ENCODE assay signal across 8 mouse cellular contexts in the genomic region with DNA sequence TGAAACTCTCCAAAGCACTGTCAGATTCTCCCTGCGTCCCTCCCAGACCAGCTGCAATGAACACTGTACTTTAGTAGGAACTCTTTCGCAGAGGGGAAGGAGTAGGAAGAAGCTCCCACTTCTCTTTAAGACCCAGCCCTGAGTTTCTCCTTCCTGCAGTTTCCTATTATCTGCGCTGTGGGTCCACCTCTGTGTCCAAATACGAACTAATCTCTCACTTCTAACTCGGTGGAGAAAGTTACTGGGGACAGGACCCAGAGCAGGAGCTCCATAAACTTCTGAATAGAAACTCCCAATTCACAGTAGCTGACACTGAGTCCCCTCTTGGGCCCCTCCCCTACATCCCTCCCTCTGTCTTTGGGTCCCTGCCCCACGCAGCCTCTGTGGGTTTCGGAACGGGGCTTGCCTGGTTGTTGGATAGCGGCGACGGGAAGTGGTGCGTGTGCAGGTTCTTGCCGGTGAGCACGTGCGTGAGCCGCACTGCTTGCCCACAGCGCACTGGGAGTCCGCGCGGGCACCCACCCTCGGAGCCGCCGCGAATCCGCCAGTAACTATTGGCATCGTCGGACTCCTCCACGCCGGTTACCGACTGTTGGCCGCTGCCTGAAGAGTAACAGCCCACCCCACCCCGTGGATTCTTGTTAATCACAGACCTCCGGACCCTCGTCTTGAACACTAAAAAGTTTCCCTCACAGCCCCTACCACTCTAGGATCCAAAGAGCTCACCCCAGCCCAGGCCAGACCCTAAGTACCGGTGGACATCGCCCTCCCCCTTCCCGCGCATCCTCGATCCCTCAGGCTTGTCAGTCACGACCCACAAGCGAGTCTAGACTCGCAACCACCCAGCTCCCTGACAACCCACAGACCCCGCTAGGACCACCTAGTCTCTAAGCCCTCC. TPM values are rescaled to one million over a fixed set of nuclear protein-coding genes. Genes with fewer than 3 reads are reported as not detected.
DNase-seq lines count a peak whose midpoint lies in the region; ATAC-seq and TF ChIP-seq lines count a peak whose summit lies in the region.

No protein-coding gene starts in this region.

- peak overlapping the region; percentile 77 for H3K9ac ChIP-seq in kidney, embryonic 14.5 days (ENCODE audit: low read depth, low read length)
- H3K9ac ChIP-seq in ES-Bruce4 (ENCODE audit: low read depth, poor library complexity, severe bottlenecking) = peak overlapping the region; percentile 78
- peak overlapping the region; percentile 79 for H3K9ac ChIP-seq in embryonic facial prominence, embryonic 13.5 days
- H3K9ac ChIP-seq in hindbrain, postnatal 0 days (replicated peaks; ENCODE audit: low read length) = peak overlapping the region; percentile 46
- peak overlapping the region; percentile 83 for H3K9ac ChIP-seq in stomach, embryonic 16.5 days (ENCODE audit: low read length)

- H3K79me2 ChIP-seq in macrophage (ENCODE audit: inconsistent target) = peaks cover 18% of the 10 kb centered on the region

- peak overlapping the region; percentile 47; the same call in 1 of the 2 replicates for H3K27ac ChIP-seq in kidney, embryonic 14.5 days (ENCODE audit: low read depth, low read length)
- no peak overlapping the region for H3K27ac ChIP-seq in ES-Bruce4 (ENCODE audit: insufficient read depth, low read length)
- peak overlapping the region; percentile 79 for H3K27ac ChIP-seq in embryonic facial prominence, embryonic 13.5 days
- H3K27ac ChIP-seq in hindbrain, postnatal 0 days = peak overlapping the region; percentile 64; the same call in 1 of the 2 replicates
- H3K27ac ChIP-seq in macrophage = peak overlapping the region; percentile 67
- H3K27ac ChIP-seq in stomach, embryonic 16.5 days (ENCODE audit: low read length) = no peak overlapping the region; the same call in 1 of the 2 replicates

- H3K4me2 ChIP-seq in kidney, embryonic 14.5 days (replicated peaks; ENCODE audit: low read depth, low read length) = peak overlapping the region; percentile 93
- H3K4me2 ChIP-seq in embryonic facial prominence, embryonic 13.5 days = peak overlapping the region; percentile 96
- peak overlapping the region; percentile 100 for H3K4me2 ChIP-seq in hindbrain, postnatal 0 days (ENCODE audit: low read depth, low read length)
- peak overlapping the region; percentile 76 for H3K4me2 ChIP-seq in stomach, embryonic 16.5 days (ENCODE audit: low read depth, low read length)

- H3K36me3 ChIP-seq in kidney, embryonic 14.5 days (ENCODE audit: control insufficient read depth, insufficient read depth, low read length) = no peaks in the 10 kb centered on the region
- H3K36me3 ChIP-seq in ES-Bruce4 (ENCODE audit: control insufficient read depth, insufficient read depth, low read length, poor library complexity, severe bottlenecking) (no peaks in the 10 kb centered on the region), macrophage (ENCODE audit: inconsistent target) (no peaks in the 10 kb centered on the region)
- 0 out of 2 replicates have a peak, but pooled peaks cover 3% of the 10 kb centered on the region for H3K36me3 ChIP-seq in embryonic facial prominence, embryonic 13.5 days
- H3K36me3 ChIP-seq in hindbrain, postnatal 0 days (ENCODE audit: insufficient read depth, low read length) = no peaks in the 10 kb centered on the region
- no peaks in the 10 kb centered on the region for H3K36me3 ChIP-seq in stomach, embryonic 16.5 days (ENCODE audit: control insufficient read depth, insufficient read depth, low read length)

- H3K9me3 ChIP-seq in kidney, embryonic 14.5 days (ENCODE audit: control insufficient read depth, low read length) = no peaks in the 10 kb centered on the region
- no peaks in the 10 kb centered on the region for H3K9me3 ChIP-seq in ES-Bruce4 (replicated peaks; ENCODE audit: control insufficient read depth, insufficient read depth, low read length, poor library complexity, severe bottlenecking)
- H3K9me3 ChIP-seq in embryonic facial prominence, embryonic 13.5 days = no peaks in the 10 kb centered on the region
- no peaks in the 10 kb centered on the region for H3K9me3 ChIP-seq in hindbrain, postnatal 0 days (ENCODE audit: low read length)
- no peaks in the 10 kb centered on the region for H3K9me3 ChIP-seq in stomach, embryonic 16.5 days (replicated peaks; ENCODE audit: control insufficient read depth, low read length)

- H3K27me3 ChIP-seq in kidney, embryonic 14.5 days (ENCODE audit: control insufficient read depth, insufficient read depth, low read length) = no peaks in the 10 kb centered on the region
- no peaks in the 10 kb centered on the region for H3K27me3 ChIP-seq in ES-Bruce4 (ENCODE audit: control insufficient read depth, insufficient read depth, low read length, poor library complexity, severe bottlenecking)
- H3K27me3 ChIP-seq in embryonic facial prominence, embryonic 13.5 days = no peaks in the 10 kb centered on the region
- no peaks in the 10 kb centered on the region for H3K27me3 ChIP-seq in hindbrain, postnatal 0 days (ENCODE audit: insufficient read depth, low read length)
- H3K27me3 ChIP-seq in stomach, embryonic 16.5 days (ENCODE audit: control insufficient read depth, insufficient read depth, low read length) = no peaks in the 10 kb centered on the region

- H3K4me3 ChIP-seq in kidney, embryonic 14.5 days (ENCODE audit: low read length) = peak overlapping the region; percentile 73
- peak overlapping the region; percentile 89 for H3K4me3 ChIP-seq in ES-Bruce4 (ENCODE audit: low read depth, low read length)
- peak overlapping the region; percentile 80 for H3K4me3 ChIP-seq in embryonic facial prominence, embryonic 13.5 days
- H3K4me3 ChIP-seq in hindbrain, postnatal 0 days (ENCODE audit: low read length) = peak overlapping the region; percentile 77
- peak overlapping the region; percentile 96 for H3K4me3 ChIP-seq in macrophage (ENCODE audit: inconsistent target)
- peak overlapping the region; percentile 92 for H3K4me3 ChIP-seq in stomach, embryonic 16.5 days (replicated peaks; ENCODE audit: low read length)

- no peak for TF ChIP-seq POLR2A in ES-Bruce4 (IDR thresholded peaks at IDR 0.05; ENCODE audit: insufficient read depth, low read length)

- TF ChIP-seq CTCF in ES-Bruce4 (IDR thresholded peaks at IDR 0.05; ENCODE audit: low read depth, low read length) = no peak
- TF ChIP-seq CTCF in hindbrain, postnatal 0 days (IDR thresholded peaks at IDR 0.05; ENCODE audit: low read depth) = no peak

- ATAC-seq in kidney, embryonic 14.5 days (ENCODE audit: low FRiP score, low TSS enrichment) = peak; percentile 2
- no peak; the same call in 1 of the 2 replicates for ATAC-seq in embryonic facial prominence, embryonic 13.5 days (ENCODE audit: insufficient number of reproducible peaks, insufficient read depth, low FRiP score, low TSS enrichment, low read depth)
- ATAC-seq in hindbrain, postnatal 0 days = peak; percentile 1; the same call in 1 of the 2 replicates
- peak; percentile 5; the same call in 1 of the 2 replicates for ATAC-seq in stomach, embryonic 16.5 days (ENCODE audit: insufficient read depth, low FRiP score)

- TF ChIP-seq EP300 in ES-Bruce4 (IDR thresholded peaks at IDR 0.05; ENCODE audit: insufficient read depth, low read depth, low read length) = no peak

- no peak for DNase-seq in kidney, adult 8-10 months
- no peak for DNase-seq in hindbrain, postnatal 0 days (ENCODE audit: low spot score)
- no peak for DNase-seq in retina, postnatal 1 day

- WGBS in kidney, embryonic 14.5 days = 4% methylated on average over 43 of the region's 43 CpGs
- WGBS in embryonic facial prominence, embryonic 13.5 days = 3% methylated on average over 43 of the region's 43 CpGs
- 4% methylated on average over 43 of the region's 43 CpGs for WGBS in hindbrain, postnatal 0 days
- 1% methylated on average over 40 of the region's 43 CpGs for WGBS in macrophage (ENCODE audit: missing documents)
- WGBS in stomach, embryonic 16.5 days = 4% methylated on average over 43 of the region's 43 CpGs

- no peaks in the 10 kb centered on the region; the same call in 1 of the 2 replicates for H3K4me1 ChIP-seq in kidney, embryonic 14.5 days (ENCODE audit: control insufficient read depth, insufficient read depth, low read length)
- no peaks in the 10 kb centered on the region for H3K4me1 ChIP-seq in ES-Bruce4 (ENCODE audit: control insufficient read depth, insufficient read depth, low read length)
- peaks cover 18% of the 10 kb centered on the region for H3K4me1 ChIP-seq in embryonic facial prominence, embryonic 13.5 days
- peaks cover 9% of the 10 kb centered on the region; the same call in 1 of the 2 replicates for H3K4me1 ChIP-seq in hindbrain, postnatal 0 days (ENCODE audit: insufficient read depth, low read length)
- H3K4me1 ChIP-seq in stomach, embryonic 16.5 days (ENCODE audit: control insufficient read depth, insufficient read depth, low read length) = peaks cover 14% of the 10 kb centered on the region

RNA-seq across cellular contexts. Expression of a gene that starts 0.7 kb away (rescaled TPM):
- 55.3 and 66.5 TPM in 2 replicates for polyA plus RNA-seq in kidney, embryonic 14.5 days (2014; fragmentation: Nextera tagmentation; extraction: Ambion mirVana)
- 21.0 and 26.1 TPM in 2 replicates for polyA plus RNA-seq in ES-Bruce4 (2011; ENCODE audit: insufficient read depth, insufficient read length, low read depth, missing spikeins)
- 60.1 and 65.3 TPM in 2 replicates for polyA plus RNA-seq in embryonic facial prominence, embryonic 13.5 days (2015; fragmentation: Nextera tagmentation; extraction: Ambion mirVana)
- total RNA-seq in hindbrain, postnatal 0 days (2014; rRNA removed) = 15.3 and 20.9 TPM in 2 replicates
- polyA plus RNA-seq in hindbrain, postnatal 0 days (2015; fragmentation: Nextera tagmentation; extraction: Ambion mirVana) = 18.4 and 19.7 TPM in 2 replicates
- total RNA-seq in macrophage (2018; cell fraction: chromatin; rRNA removed) = 1 to 10 TPM in 22 of 26 experiments, under 1 TPM in 3, not detected in 1; 0.90 to 5.5 (median 2.0) TPM
- total RNA-seq in macrophage (2018; cell fraction: cytosol; rRNA removed) = 10 to 100 TPM; 39.8 to 84.0 (median 63.6) TPM
- total RNA-seq in macrophage (2018; cell fraction: nucleus; rRNA removed) = 10 to 100 TPM in 25 of 26 experiments, 1 to 10 TPM in 1; 8.7 to 57.6 (median 26.1) TPM
- polyA plus RNA-seq in macrophage (2018) = 56.1 to 133 TPM (median 86.1 TPM) in 3 replicates
- polyA plus RNA-seq in stomach, embryonic 16.5 days (2015; fragmentation: Nextera tagmentation; extraction: Ambion mirVana) = 140 and 152 TPM in 2 replicates

RNA-seq across cellular contexts. Expression of a gene that starts 6.5 kb away (rescaled TPM):
- 64.3 and 72.8 TPM in 2 replicates for polyA plus RNA-seq in kidney, embryonic 14.5 days (2014; fragmentation: Nextera tagmentation; extraction: Ambion mirVana)
- polyA plus RNA-seq in ES-Bruce4 (2011; ENCODE audit: insufficient read depth, insufficient read length, low read depth, missing spikeins) (44.0 and 55.6 TPM in 2 replicates), macrophage (2018) (1.1 to 4.8 TPM (median 2.5 TPM) in 3 replicates)
- 42.8 and 54.8 TPM in 2 replicates for polyA plus RNA-seq in embryonic facial prominence, embryonic 13.5 days (2015; fragmentation: Nextera tagmentation; extraction: Ambion mirVana)
- total RNA-seq in hindbrain, postnatal 0 days (2014; rRNA removed) = 4.2 and 6.8 TPM in 2 replicates
- 8.2 and 9.5 TPM in 2 replicates for polyA plus RNA-seq in hindbrain, postnatal 0 days (2015; fragmentation: Nextera tagmentation; extraction: Ambion mirVana)
- total RNA-seq in macrophage (2018; cell fraction: chromatin; rRNA removed) = 1 to 10 TPM in 20 of 26 experiments, not detected in 6; 1.4 to 8.9 (median 2.4) TPM
- 1 to 10 TPM in 11 of 26 experiments, under 1 TPM in 15; 0.22 to 1.9 (median 0.87) TPM for total RNA-seq in macrophage (2018; cell fraction: cytosol; rRNA removed)
- 10 to 100 TPM in 1 of 26 experiments, 1 to 10 TPM in 15, under 1 TPM in 2, not detected in 8; 0.63 to 24.9 (median 1.8) TPM for total RNA-seq in macrophage (2018; cell fraction: nucleus; rRNA removed)
- polyA plus RNA-seq in stomach, embryonic 16.5 days (2015; fragmentation: Nextera tagmentation; extraction: Ambion mirVana) = 19.1 and 21.3 TPM in 2 replicates

RNA-seq across cellular contexts. Expression of a gene that starts 13.0 kb away (rescaled TPM):
- 9.1 and 11.9 TPM in 2 replicates for polyA plus RNA-seq in kidney, embryonic 14.5 days (2014; fragmentation: Nextera tagmentation; extraction: Ambion mirVana)
- polyA plus RNA-seq in ES-Bruce4 (2011; ENCODE audit: insufficient read depth, insufficient read length, low read depth, missing spikeins) = 15.3 and 15.5 TPM in 2 replicates
- 9.3 and 10.9 TPM in 2 replicates for polyA plus RNA-seq in embryonic facial prominence, embryonic 13.5 days (2015; fragmentation: Nextera tagmentation; extraction: Ambion mirVana)
- total RNA-seq in hindbrain, postnatal 0 days (2014; rRNA removed) = 72.4 and 78.5 TPM in 2 replicates
- polyA plus RNA-seq in hindbrain, postnatal 0 days (2015; fragmentation: Nextera tagmentation; extraction: Ambion mirVana) = 41.3 and 43.9 TPM in 2 replicates
- total RNA-seq in macrophage (2018; cell fraction: chromatin; rRNA removed) = 1 to 10 TPM in 13 of 26 experiments, under 1 TPM in 8, not detected in 5; 0.44 to 4.1 (median 1.3) TPM
- total RNA-seq in macrophage (2018; cell fraction: cytosol; rRNA removed) = 1 to 10 TPM; 1.3 to 3.9 (median 2.1) TPM
- total RNA-seq in macrophage (2018; cell fraction: nucleus; rRNA removed) = 1 to 10 TPM in 14 of 26 experiments, under 1 TPM in 12; 0.35 to 9.0 (median 1.0) TPM
- 1.3 to 7.1 TPM (median 2.0 TPM) in 3 replicates for polyA plus RNA-seq in macrophage (2018)
- polyA plus RNA-seq in stomach, embryonic 16.5 days (2015; fragmentation: Nextera tagmentation; extraction: Ambion mirVana) = 15.9 and 20.2 TPM in 2 replicates

RNA-seq across cellular contexts. Expression of a gene that starts 15.6 kb away (rescaled TPM):
- polyA plus RNA-seq in kidney, embryonic 14.5 days (2014; fragmentation: Nextera tagmentation; extraction: Ambion mirVana) = 0.54 and 0.91 TPM in 2 replicates
- polyA plus RNA-seq in ES-Bruce4 (2011; ENCODE audit: insufficient read depth, insufficient read length, low read depth, missing spikeins) = 1.5 and 1.7 TPM in 2 replicates
- polyA plus RNA-seq in embryonic facial prominence, embryonic 13.5 days (2015; fragmentation: Nextera tagmentation; extraction: Ambion mirVana) = 0.62 and 0.98 TPM in 2 replicates
- 7.2 and 8.8 TPM in 2 replicates for total RNA-seq in hindbrain, postnatal 0 days (2014; rRNA removed)
- 2.8 and 3.5 TPM in 2 replicates for polyA plus RNA-seq in hindbrain, postnatal 0 days (2015; fragmentation: Nextera tagmentation; extraction: Ambion mirVana)
- 1 to 10 TPM in 9 of 26 experiments, under 1 TPM in 17; 0.20 to 2.2 (median 0.70) TPM for total RNA-seq in macrophage (2018; cell fraction: chromatin; rRNA removed)
- total RNA-seq in macrophage (2018; cell fraction: cytosol; rRNA removed) = under 1 TPM in 14 of 26 experiments, not detected in 12; 0.03 to 0.32 (median 0.05) TPM
- total RNA-seq in macrophage (2018; cell fraction: nucleus; rRNA removed) = 1 to 10 TPM in 6 of 26 experiments, under 1 TPM in 18, not detected in 2; 0.36 to 1.8 (median 0.62) TPM
- polyA plus RNA-seq in macrophage (2018) = 0.03 to 0.11 TPM in 2 of 3 replicates, not detected in the other
- polyA plus RNA-seq in stomach, embryonic 16.5 days (2015; fragmentation: Nextera tagmentation; extraction: Ambion mirVana) = 1.6 TPM in 2 replicates

RNA-seq across cellular contexts. Expression of a gene that starts 20.4 kb away (rescaled TPM):
- 131 and 142 TPM in 2 replicates for polyA plus RNA-seq in kidney, embryonic 14.5 days (2014; fragmentation: Nextera tagmentation; extraction: Ambion mirVana)
- polyA plus RNA-seq in ES-Bruce4 (2011; ENCODE audit: insufficient read depth, insufficient read length, low read depth, missing spikeins) (128 and 139 TPM in 2 replicates), macrophage (2018) (57.9 to 116 TPM (median 63.8 TPM) in 3 replicates)
- 159 and 161 TPM in 2 replicates for polyA plus RNA-seq in embryonic facial prominence, embryonic 13.5 days (2015; fragmentation: Nextera tagmentation; extraction: Ambion mirVana)
- total RNA-seq in hindbrain, postnatal 0 days (2014; rRNA removed) = 93.7 and 98.4 TPM in 2 replicates
- 102 and 106 TPM in 2 replicates for polyA plus RNA-seq in hindbrain, postnatal 0 days (2015; fragmentation: Nextera tagmentation; extraction: Ambion mirVana)
- total RNA-seq in macrophage (2018; cell fraction: chromatin; rRNA removed) = 100 to 1,000 TPM; 145 to 357 (median 244) TPM
- 10 to 100 TPM; 48.8 to 75.2 (median 63.5) TPM for total RNA-seq in macrophage (2018; cell fraction: cytosol; rRNA removed)
- total RNA-seq in macrophage (2018; cell fraction: nucleus; rRNA removed) = 100 to 1,000 TPM in 16 of 26 experiments, 10 to 100 TPM in 10; 62.7 to 207 (median 106) TPM
- polyA plus RNA-seq in stomach, embryonic 16.5 days (2015; fragmentation: Nextera tagmentation; extraction: Ambion mirVana) = 123 and 135 TPM in 2 replicates

Comparison
In these comparisons a context has a peak if more than half of its experiments do, and no peak if none do; other contexts are left out.
1. H3K27ac ChIP-seq: peak in kidney, embryonic 14.5 days (single experiment), embryonic facial prominence, embryonic 13.5 days (single experiment), hindbrain, postnatal 0 days (single experiment) and macrophage (single experiment); none in ES-Bruce4 (single experiment) and stomach, embryonic 16.5 days (single experiment).
2. Peak in every context shown above with its lines, with median percentiles within 50 percentile points of each other: H3K4me2 ChIP-seq, H3K4me3 ChIP-seq and H3K9ac ChIP-seq.